Mouse (Mus musculus): Measurements from ENCODE around the gene Cyp2s1. TPM values are rescaled to one million over a fixed set of nuclear protein-coding genes. Genes with fewer than 3 reads are reported as not detected.

Cyp2s1 gene
- polyA plus RNA-seq, 1 experiment from 2014 or later = 0.55 TPM

- ATAC-seq (ENCODE audit: low FRiP score) = no peak
- Histone ChIP-seq H3K27ac (no peak overlapping the region), H3K27me3 (no peaks in the 10 kb centered on the region), H3K4me3 (replicated peaks) (no peak overlapping the region), H3K9ac (no peak overlapping the region), H3K9me3 (no peaks in the 10 kb centered on the region), H3K4me2 (no peak overlapping the region), H3K4me1 (no peaks in the 10 kb centered on the region), H3K36me3 (replicated peaks) (no peaks in the 10 kb centered on the region)
- WGBS = 86% methylated on average over 10 of the region's 10 CpGs
These were observed 18.6 kb upstream of the Cyp2s1 start for GRCm38 (mm10) chr7:25835188-25835891.

DNA sequence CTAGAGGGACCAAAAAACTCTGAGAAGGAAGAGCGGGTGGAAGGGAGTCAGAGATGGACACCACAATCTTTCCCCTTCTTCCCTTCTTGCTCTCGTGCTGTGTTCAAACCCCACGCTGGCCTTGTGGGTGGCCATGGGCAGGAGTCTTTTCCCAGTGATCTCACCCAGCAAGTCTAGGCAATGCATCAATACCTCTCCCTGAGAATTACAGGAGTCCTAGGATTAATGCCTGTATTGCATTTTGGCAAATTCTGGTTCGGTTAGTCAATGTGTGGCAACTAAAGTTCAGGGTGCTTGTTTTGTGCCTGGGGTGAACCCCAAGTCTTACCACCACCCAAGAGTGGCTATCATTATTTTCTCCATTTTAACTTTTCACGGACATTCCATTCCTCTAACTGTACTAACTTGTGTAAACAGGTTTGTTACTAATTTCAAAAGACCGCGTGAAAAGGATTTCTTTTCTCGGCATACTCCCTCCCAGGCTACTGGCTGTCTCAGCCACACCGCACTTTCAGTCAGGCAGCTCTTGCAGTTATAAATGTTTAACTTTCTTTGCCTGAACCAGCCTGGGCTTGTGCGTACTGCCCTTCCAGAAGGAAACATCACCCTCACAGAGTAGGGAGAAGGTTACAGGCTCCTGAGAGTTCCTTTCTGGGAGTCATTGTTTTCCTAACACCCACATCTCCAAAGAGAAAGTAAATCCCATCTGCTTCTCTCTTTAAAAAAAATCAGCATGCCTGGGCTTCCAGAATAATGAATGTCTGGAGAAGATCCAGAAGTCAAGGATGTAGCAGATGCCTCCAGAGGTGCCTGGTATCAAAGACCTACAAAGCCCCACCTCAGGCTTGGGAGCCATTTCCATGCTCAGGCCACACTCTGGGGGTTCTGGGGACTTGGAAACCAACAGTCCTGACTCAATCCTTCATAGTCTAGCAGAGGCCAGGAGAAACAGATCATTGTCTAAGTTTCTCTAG lies 15.1 kb upstream of the Cyp2s1 start:
- Histone ChIP-seq H3K4me3 (replicated peaks) (no peak overlapping the region), H3K36me3 (replicated peaks) (no peaks in the 10 kb centered on the region), H3K4me2 (no peak overlapping the region), H3K27ac (no peak overlapping the region), H3K27me3 (no peaks in the 10 kb centered on the region), H3K4me1 (no peaks in the 10 kb centered on the region), H3K9ac (no peak overlapping the region), H3K9me3 (no peaks in the 10 kb centered on the region)
- no peak for ATAC-seq (ENCODE audit: low FRiP score)
- 87% methylated on average over 10 of the region's 10 CpGs for WGBS

GRCm38 (mm10) chr7:25830251-25830650 lies 13.5 kb upstream of the Cyp2s1 start:
- Histone ChIP-seq H3K9me3 (no peaks in the 10 kb centered on the region), H3K27ac (no peak overlapping the region), H3K9ac (no peak overlapping the region), H3K36me3 (replicated peaks) (no peaks in the 10 kb centered on the region), H3K4me1 (no peaks in the 10 kb centered on the region), H3K4me2 (no peak overlapping the region), H3K4me3 (replicated peaks) (no peak overlapping the region), H3K27me3 (no peaks in the 10 kb centered on the region)
- no peak for ATAC-seq (ENCODE audit: low FRiP score)
- WGBS = 80% methylated on average over 2 of the region's 2 CpGs

DNA sequence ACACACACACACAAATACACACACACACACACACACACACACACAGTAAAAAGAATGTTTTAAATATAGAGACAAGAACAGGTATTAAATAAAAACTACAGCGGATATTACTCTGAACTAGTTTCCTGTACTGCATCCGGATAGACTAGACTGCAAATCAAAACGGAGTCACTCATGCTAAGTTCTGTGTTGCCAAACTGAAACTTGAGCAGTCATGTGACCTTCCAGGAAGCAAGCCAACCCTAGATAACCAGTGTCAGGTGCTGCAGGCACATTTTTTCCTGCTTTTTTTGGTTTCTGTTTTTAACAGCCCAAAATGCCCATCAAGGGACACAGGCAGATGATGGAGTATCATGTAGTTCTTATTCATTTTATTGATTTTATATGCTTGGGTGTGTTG lies 10.5 kb upstream of the Cyp2s1 start:
- WGBS = 80% methylated on average over 3 of the region's 3 CpGs

DNA sequence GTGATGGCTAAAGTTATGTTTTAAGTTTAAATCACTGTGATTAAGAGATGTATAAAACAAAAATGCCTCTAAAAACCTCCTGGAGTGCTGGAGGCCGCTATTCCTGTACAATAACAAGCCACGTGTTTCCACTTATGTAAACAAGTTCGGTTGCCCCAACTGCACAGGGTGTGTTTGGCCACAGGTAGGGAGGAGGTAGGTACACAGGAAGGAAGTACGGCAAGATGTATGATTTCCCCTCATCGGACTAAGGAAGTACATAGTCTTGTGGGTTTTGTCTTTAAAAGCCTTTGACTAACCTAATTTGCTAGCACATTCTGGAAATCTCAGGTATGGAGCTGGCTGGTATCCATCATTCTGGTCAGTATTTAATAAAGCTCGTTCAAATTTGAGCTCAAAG lies 9.3 kb upstream of the Cyp2s1 start:
- Histone ChIP-seq H3K36me3 (replicated peaks) (no peaks in the 10 kb centered on the region), H3K4me1 (no peaks in the 10 kb centered on the region), H3K27ac (no peak overlapping the region), H3K27me3 (no peaks in the 10 kb centered on the region), H3K9me3 (no peaks in the 10 kb centered on the region), H3K4me3 (replicated peaks) (no peak overlapping the region), H3K4me2 (no peak overlapping the region), H3K9ac (no peak overlapping the region)
- ATAC-seq (ENCODE audit: low FRiP score) = no peak
- 85% methylated on average over 6 of the region's 6 CpGs for WGBS

More for the DNA sequence above, 10.5 kb upstream of the Cyp2s1 start:
- no peak overlapping the region for H3K9ac ChIP-seq
- H3K4me1 ChIP-seq = no peaks in the 10 kb centered on the region
- no peaks in the 10 kb centered on the region for H3K27me3 ChIP-seq
- H3K9me3 ChIP-seq = no peaks in the 10 kb centered on the region
- ATAC-seq (ENCODE audit: low FRiP score) = no peak
- no peak overlapping the region for H3K27ac ChIP-seq
- no peak overlapping the region for H3K4me3 ChIP-seq (replicated peaks)
- no peak overlapping the region for H3K4me2 ChIP-seq
- H3K36me3 ChIP-seq (replicated peaks) = no peaks in the 10 kb centered on the region

- Histone ChIP-seq H3K4me2 (no peak overlapping the region), H3K27me3 (no peaks in the 10 kb centered on the region), H3K36me3 (replicated peaks) (no peaks in the 10 kb centered on the region), H3K4me1 (no peaks in the 10 kb centered on the region), H3K27ac (no peak overlapping the region), H3K9me3 (no peaks in the 10 kb centered on the region), H3K9ac (no peak overlapping the region), H3K4me3 (replicated peaks) (no peak overlapping the region)
- 52% methylated on average over 9 of the region's 9 CpGs for WGBS
- no peak for ATAC-seq (ENCODE audit: low FRiP score)
These were observed 8.3 kb upstream of the Cyp2s1 start for GRCm38 (mm10) chr7:25825043-25825442.

DNA sequence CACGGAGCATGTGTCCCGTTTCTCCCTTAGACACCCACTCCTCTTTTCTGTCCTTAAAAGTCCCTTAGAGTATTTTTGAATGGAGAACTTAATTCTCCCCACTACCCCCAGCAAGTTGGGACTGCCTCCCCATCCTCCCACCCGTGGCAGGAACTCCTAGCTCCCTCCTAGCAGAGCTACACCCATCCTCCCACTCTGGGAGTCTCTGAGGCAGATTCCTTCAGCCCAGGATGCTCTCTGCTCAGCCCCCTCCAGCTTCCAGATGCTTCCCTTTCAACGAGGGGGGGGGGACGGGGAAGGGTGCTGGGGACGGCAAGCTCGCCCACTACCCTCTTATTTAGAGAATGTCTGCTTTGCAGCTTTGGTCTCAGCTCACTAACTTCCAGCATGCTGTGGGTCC lies 1.1 kb downstream of the Cyp2s1 start:
- WGBS = 17% methylated on average over 7 of the region's 7 CpGs
- Histone ChIP-seq H3K9me3 (no peaks in the 10 kb centered on the region), H3K4me3 (replicated peaks) (peak overlapping the region; percentile 44; the same call in 1 of the 2 replicates), H3K4me2 (peak overlapping the region; percentile 83), H3K27ac (no peak overlapping the region), H3K36me3 (replicated peaks) (no peaks in the 10 kb centered on the region), H3K9ac (no peak overlapping the region), H3K4me1 (peaks cover 13% of the 10 kb centered on the region), H3K27me3 (peaks cover 44% of the 10 kb centered on the region)
- ATAC-seq (ENCODE audit: low FRiP score) = no peak

DNA sequence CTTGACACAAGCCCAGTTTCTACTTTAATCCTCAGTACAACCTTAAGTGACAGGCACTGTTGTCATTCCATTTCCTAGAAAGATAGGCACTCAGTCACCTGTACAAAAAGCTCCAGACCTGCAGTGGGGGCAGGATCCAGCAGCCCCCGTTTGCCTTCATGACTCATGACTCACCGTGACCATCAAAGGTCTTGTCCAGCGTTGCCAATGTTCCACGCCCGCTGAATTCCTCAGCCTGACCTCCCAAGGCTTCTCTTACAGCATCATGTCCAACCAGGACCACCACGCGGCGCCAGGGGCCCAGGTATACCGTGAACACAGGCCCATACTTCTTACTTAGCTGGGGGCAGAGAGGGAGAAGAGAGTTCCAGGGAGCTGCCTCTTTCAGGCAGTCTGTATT lies 2.0 kb downstream of the Cyp2s1 start:
- Histone ChIP-seq H3K27ac (no peak overlapping the region), H3K9ac (no peak overlapping the region), H3K4me2 (no peak overlapping the region), H3K4me1 (peaks cover 13% of the 10 kb centered on the region), H3K9me3 (no peaks in the 10 kb centered on the region), H3K36me3 (replicated peaks) (no peaks in the 10 kb centered on the region), H3K4me3 (replicated peaks) (no peak overlapping the region), H3K27me3 (peaks cover 44% of the 10 kb centered on the region)
- WGBS = 79% methylated on average over 9 of the region's 9 CpGs
- no peak for ATAC-seq (ENCODE audit: low FRiP score)

DNA sequence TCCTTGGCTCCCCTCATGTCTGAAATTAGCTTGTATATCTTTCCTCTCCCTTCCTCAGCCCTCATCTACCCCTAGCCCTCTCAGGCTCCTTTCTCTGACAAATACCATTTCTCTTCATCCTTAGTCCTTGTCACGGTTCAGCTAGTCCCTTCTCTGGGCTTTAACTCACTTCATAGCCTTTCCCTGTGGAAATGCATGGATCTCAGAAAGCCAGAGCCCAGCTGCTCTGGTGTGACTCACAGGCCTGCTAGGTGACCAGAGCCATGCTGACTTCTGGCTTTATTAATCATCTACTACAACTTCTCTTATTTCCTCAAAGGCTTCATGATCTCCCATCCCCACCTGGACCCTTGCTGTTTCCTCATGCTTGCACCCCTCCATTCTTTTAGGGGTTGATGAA lies 4.5 kb downstream of the Cyp2s1 start:
- Histone ChIP-seq H3K9ac (no peak overlapping the region), H3K4me2 (no peak overlapping the region), H3K27ac (no peak overlapping the region), H3K9me3 (no peaks in the 10 kb centered on the region), H3K4me1 (peaks cover 13% of the 10 kb centered on the region), H3K4me3 (replicated peaks) (no peak overlapping the region), H3K27me3 (peaks cover 33% of the 10 kb centered on the region), H3K36me3 (replicated peaks) (no peaks in the 10 kb centered on the region)
- 41% methylated on average over 1 of the region's 1 CpGs for WGBS
- no peak for ATAC-seq (ENCODE audit: low FRiP score)

DNA sequence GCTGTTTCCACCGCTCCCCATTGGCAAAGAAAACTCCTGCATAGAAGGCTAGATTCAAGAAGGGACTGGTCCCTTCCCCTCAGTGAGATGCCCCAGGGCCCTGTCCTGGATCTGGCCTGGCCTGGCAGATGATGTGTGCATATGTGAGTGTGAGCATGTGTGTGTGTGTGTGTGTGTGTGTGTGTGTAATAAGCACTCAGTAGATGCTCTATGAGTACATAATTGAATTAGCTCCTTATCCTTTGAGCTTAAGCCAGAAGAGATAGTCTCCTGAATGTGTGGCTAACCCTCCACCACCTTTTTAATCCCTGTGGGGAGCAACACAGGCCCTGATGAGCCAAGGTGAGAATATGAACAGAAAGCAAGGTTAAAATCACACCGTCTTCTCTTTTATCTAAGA lies 5.0 kb downstream of the Cyp2s1 start:
- no peak overlapping the region for H3K4me3 ChIP-seq (replicated peaks)
- 75% methylated on average over 2 of the region's 2 CpGs for WGBS
- H3K9me3 ChIP-seq = no peaks in the 10 kb centered on the region

DNA sequence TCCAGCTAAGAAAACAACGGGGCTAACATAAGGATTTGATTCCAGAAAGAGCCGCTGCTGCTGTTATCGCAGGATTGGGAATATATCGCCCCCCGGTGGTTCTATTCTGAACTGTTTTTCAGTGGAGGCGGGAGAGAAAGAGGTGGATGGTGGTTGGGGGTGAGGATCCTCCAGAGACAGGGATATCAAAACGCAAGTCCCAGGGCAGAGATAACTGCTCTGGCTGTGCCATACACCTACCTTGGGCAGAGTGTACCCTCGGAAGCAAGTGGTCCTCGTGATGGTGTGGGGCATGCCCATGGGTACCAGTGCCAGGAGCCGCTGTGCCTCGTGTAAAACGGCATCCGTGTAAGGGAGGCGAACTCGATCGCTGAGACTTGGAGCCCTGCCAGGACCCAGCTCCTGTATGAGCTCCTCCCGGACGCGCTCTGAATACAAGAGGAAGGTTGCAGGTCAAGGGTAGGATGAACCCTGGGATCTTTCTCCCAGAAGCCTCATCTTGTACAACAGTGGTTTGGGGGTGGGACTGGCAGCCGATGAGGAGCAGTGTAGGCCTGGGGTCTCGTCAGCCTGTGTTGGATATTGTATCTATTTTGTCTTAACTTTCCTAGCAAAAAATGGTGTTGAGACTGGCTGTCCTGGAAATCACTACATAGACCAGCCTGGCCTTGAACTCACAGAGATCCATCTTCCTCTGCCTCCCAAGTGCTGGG lies 10.9 kb downstream of the Cyp2s1 start:
- Histone ChIP-seq H3K9me3 (no peaks in the 10 kb centered on the region), H3K4me3 (replicated peaks) (peak overlapping the region; percentile 16; the same call in 1 of the 2 replicates), H3K4me2 (peak overlapping the region; percentile 48), H3K27me3 (no peaks in the 10 kb centered on the region), H3K36me3 (replicated peaks) (no peaks in the 10 kb centered on the region), H3K4me1 (peaks cover 9% of the 10 kb centered on the region; the same call in 1 of the 2 replicates), H3K27ac (no peak overlapping the region), H3K9ac (peak overlapping the region; percentile 34; the same call in 1 of the 2 replicates)
- peak; percentile 71 for ATAC-seq (ENCODE audit: low FRiP score)
- 23% methylated on average over 21 of the region's 21 CpGs for WGBS

More for the DNA sequence above, 5.0 kb downstream of the Cyp2s1 start:
- Histone ChIP-seq H3K9ac (no peak overlapping the region), H3K4me2 (no peak overlapping the region), H3K36me3 (replicated peaks) (no peaks in the 10 kb centered on the region), H3K27me3 (peaks cover 31% of the 10 kb centered on the region), H3K4me1 (peaks cover 11% of the 10 kb centered on the region), H3K27ac (no peak overlapping the region)
- ATAC-seq (ENCODE audit: low FRiP score) = no peak

GRCm38 (mm10) chr7:25804792-25805191 lies 11.9 kb downstream of the Cyp2s1 start:
- no peak for ATAC-seq (ENCODE audit: low FRiP score)

More at GRCm38 (mm10) chr7:25804792-25805191, 11.9 kb downstream of the Cyp2s1 start:
- Histone ChIP-seq H3K9me3 (no peaks in the 10 kb centered on the region), H3K36me3 (replicated peaks) (no peaks in the 10 kb centered on the region), H3K27ac (no peak overlapping the region), H3K4me3 (replicated peaks) (no peak overlapping the region), H3K4me2 (no peak overlapping the region), H3K4me1 (peaks cover 9% of the 10 kb centered on the region; the same call in 1 of the 2 replicates), H3K9ac (no peak overlapping the region), H3K27me3 (no peaks in the 10 kb centered on the region)
- 84% methylated on average over 4 of the region's 4 CpGs for WGBS
